Mouse (Mus musculus) spleen, postnatal 4 days (tissue): ENCODE measurements around the gene Sesn1.

ENCODE experiments used
- DNase-seq, 2 experiments: peaks; one replicate each; pipeline ENCODE4 v3.0.0; 2022; ENCODE audit warnings: low spot score in 2 of 2

Gene Sesn1

GRCm38 (mm10) chr10:41870101-41870500 is 60.4 kb downstream of the Sesn1 start:
- no peak for DNase-seq

GRCm38 (mm10) chr10:41871564-41871963 is 61.8 kb downstream of the Sesn1 start:
- no peak for DNase-seq

GRCm38 (mm10) chr10:41875624-41876023 is 65.9 kb downstream of the Sesn1 start:
- no peak for DNase-seq

- no peak for DNase-seq
These were observed 68.6 kb downstream of the Sesn1 start for GRCm38 (mm10) chr10:41878344-41878743.

GRCm38 (mm10) chr10:41879675-41880074 is 69.9 kb downstream of the Sesn1 start:
- no peak for DNase-seq

DNA sequence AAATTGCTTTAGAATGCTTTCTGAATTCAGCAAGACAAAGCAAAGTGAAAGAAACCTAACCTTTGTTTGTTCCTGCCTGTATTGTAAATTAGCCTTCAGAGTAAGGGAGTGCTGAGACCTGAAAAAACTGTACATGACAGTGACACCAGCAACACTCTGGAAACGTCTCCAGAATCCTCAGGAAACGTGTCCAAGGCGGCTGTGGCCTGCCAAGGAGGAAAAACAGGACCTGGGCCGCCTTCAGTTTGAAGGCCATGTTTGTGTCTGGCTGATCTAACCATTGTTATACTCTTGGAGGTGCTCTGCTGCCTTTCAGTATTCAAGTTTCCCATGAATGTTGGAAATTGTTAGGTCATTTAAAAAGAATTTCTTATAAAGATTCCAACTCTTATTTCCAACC is 70.5 kb downstream of the Sesn1 start:
- DNase-seq, result no peak

DNA sequence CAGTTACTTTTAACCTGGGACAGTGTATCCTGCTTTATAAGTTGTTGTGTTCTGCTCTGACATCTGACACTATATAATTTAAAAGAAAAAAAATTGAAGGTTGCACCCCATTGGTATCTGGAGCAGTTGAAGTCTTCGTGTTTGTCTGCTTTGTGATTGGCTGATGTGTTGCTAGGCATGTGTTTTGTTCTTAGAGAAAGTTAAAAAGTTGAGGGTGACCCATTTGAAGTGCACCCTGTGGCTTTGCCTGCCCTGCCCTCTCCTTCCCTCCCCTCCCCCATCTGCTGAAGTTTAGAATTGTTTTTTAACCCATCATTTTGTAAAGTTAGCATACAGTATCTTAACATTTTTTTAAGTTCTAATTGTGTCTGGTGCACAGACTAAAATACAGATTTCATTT is 71.0 kb downstream of the Sesn1 start:
- no peak for DNase-seq

GRCm38 (mm10) chr10:41881438-41881837 is 71.7 kb downstream of the Sesn1 start:
- DNase-seq, result no peak

GRCm38 (mm10) chr10:41883741-41884575 is 74.2 kb downstream of the Sesn1 start:
- no peak for DNase-seq

GRCm38 (mm10) chr10:41887080-41887821 is 77.5 kb downstream of the Sesn1 start:
- peak; percentile 96 to 99 for DNase-seq

DNA sequence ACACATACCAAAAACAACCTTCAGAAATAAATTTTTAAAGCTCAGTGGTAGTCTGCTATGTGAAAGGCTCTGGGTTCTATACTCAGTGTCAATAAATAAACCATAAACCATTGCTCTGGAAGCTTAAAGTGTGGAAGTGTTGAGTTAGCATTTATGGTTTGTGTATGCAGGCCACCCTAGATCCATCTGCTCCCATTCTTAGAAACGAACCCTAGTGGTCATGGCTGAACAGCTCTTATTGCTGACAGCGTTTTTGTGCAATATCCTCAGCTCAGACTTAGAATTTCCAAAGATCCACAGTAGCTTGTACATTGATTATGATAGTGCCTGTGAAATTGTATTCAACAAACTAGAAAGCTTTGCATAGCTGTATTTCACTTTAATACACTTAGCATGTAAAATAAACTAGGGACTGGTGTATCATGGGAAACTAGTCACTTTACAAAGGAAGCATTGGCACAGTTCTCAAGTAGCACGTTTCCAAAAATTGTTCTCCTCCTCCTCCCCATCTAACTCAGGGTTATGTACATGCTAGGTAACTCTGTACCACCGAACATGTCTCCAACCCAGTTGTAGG is 78.7 kb downstream of the Sesn1 start:
- peak in 1 of 2 experiments; percentile 23 for DNase-seq

DNA sequence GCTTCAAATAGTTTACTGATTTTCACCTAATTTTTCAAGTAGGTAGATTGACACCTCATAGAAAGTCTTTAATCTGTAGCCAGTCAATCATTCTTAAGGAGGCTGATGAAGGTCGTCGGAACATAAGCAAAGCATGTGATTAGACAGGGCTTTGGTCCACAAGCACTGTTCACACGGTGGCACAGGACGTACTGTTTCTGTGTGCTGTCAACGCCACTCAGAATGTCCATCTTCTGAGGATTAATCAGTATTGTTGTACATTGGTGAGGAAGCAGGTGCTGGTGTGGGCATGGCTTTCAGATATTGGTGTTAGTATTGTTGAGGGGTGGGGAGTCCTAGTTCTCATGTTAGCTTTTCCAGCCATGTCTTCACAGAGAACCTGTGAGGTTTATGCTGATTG is 79.8 kb downstream of the Sesn1 start:
- DNase-seq, result peak in 1 of 2 experiments; percentile 7

GRCm38 (mm10) chr10:41890537-41890936 is 80.8 kb downstream of the Sesn1 start:
- DNase-seq, result no peak

- DNase-seq, result no peak
These were observed 81.6 kb downstream of the Sesn1 start for GRCm38 (mm10) chr10:41891312-41891711.

- DNase-seq, result no peak
These were observed 84.0 kb downstream of the Sesn1 start for GRCm38 (mm10) chr10:41893433-41894411.

DNA sequence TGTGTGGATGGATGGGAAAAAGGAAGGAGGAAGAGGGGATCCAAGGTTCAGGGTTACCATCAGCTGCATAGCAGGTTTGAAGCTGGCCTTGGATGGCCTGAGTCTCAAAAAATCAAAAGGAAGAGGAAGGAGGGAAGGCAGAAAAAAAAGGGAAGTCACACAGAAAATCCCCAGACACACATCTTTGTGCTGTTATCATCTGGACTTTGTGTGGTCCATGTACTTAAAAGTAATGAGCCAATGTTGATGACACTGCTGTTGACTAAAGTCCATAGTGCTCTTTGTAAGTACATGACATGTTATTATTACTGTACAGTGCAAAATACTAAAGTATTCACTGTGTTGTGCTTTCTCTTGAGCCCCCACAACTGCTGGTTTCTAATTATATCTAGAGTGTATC is 86.7 kb downstream of the Sesn1 start:
- DNase-seq, result no peak

- no peak for DNase-seq
These were observed 87.1 kb downstream of the Sesn1 start for GRCm38 (mm10) chr10:41896865-41897264.

- no peak for DNase-seq
These were observed 91.7 kb downstream of the Sesn1 start for GRCm38 (mm10) chr10:41901456-41901855.

DNA sequence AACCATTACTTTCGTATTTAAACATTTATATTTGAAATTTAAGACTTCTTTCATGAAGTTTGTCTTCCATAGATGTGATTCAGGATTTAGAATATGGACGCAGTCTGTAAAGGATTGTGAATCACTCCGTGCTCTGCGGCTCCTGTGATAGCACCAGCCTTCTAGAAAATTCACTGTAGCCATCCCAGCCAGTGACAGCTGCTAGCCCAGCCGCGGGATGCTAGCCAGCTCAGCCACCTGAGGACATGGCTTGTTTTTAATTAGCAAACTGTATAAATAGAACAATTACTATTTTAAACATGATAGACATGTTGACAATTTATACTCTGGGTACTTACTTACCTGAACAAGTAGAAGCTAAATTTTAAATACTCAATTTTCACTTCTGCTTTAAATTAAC is 92.1 kb downstream of the Sesn1 start:
- no peak for DNase-seq

- DNase-seq, result no peak
These were observed 97.7 kb downstream of the Sesn1 start for GRCm38 (mm10) chr10:41907473-41907872.

- DNase-seq, result no peak
These were observed 98.2 kb downstream of the Sesn1 start for GRCm38 (mm10) chr10:41907950-41908349.
